Comparison of ENCODE assay signal across 25 mouse cellular contexts in the genomic region with DNA sequence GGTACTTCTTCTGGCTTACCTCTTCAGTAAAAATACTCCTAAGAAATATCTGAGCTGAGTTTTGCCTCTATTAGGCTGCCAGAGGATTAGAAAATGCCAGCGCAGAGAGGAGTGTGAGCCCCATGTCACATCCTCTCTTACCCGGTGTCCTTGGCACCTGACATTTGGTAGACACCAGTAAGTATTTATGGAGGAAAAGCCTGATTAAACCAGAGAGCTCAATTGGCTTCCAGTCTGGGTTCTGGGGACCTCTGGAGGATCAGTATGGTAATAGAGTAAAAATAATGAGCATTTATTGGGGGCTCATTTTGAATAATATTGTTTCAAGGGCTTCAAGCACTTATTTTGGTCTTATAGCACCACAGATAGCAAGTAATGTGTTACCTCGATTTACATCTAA. TPM values are rescaled to one million over a fixed set of nuclear protein-coding genes. Genes with fewer than 3 reads are reported as not detected.
A peak's percentile ranks its signal among the peaks of the same experiment; 100 is the strongest.
DNase-seq lines count a peak whose midpoint lies in the region; ATAC-seq and TF ChIP-seq lines count a peak whose summit lies in the region.
"Had no signal": no experiment of that assay in that cellular context is flagged by ENCODE, and none has a peak within 500 bp of the region (broad histone marks: within the 10 kb centered on the region; RNA-seq: fewer than 3 reads in every experiment).

No protein-coding gene starts in this region.

- intact Hi-C loops in gastrocnemius, adult 2 months (cut with DNase I): loop anchor here (5.0 kb wide), 1 partner anchor 208 kb away; no protein-coding TSS in a partner anchor
- intact Hi-C loops in gastrocnemius, postnatal 14 days (cut with DNase I; ENCODE audit: low total_unique reads): no loop called here
- intact Hi-C loops in left cerebral cortex, postnatal 36 days (cut with DNase I): loop anchor here (5.0 kb wide), 1 partner anchor 208 kb away; no protein-coding TSS in a partner anchor

- DNase-seq in gastrocnemius, adult 2 months: no peak
- no peak for DNase-seq in gastrocnemius, postnatal 14 days
- peak; percentile 22 for DNase-seq in NIH3T3 (ENCODE audit: low read depth)
- peak; percentile 36 for DNase-seq in adipocyte (ENCODE audit: low spot score)
- DNase-seq in left cerebral cortex, postnatal 36 days (ENCODE audit: low spot score in 2 of 2): no peak
- DNase-seq: cerebellum, postnatal 36 days; kidney, postnatal 10 days; lung, adult 18-20 months; lung, postnatal 4 days; right cerebral cortex, postnatal 14 days; thymus, postnatal 14 days had no signal

- H3K9me3 ChIP-seq in intestine, postnatal 0 days (ENCODE audit: control insufficient read depth): no peaks in the 10 kb centered on the region
- H3K9me3 ChIP-seq in intestine, embryonic 16.5 days (ENCODE audit: control insufficient read depth, low read length): no peaks in the 10 kb centered on the region
- H3K9me3 ChIP-seq: embryonic facial prominence, embryonic 10.5 days; forebrain, embryonic 15.5 days; hindbrain, embryonic 13.5 days; intestine, embryonic 15.5 days; limb, embryonic 15.5 days; midbrain, embryonic 10.5 days; neural tube, embryonic 13.5 days had no signal

- peak; percentile 46 for TF ChIP-seq CTCF in gastrocnemius, adult 2 months (IDR thresholded peaks at IDR 0.05)
- TF ChIP-seq CTCF in intestine, postnatal 0 days (IDR thresholded peaks at IDR 0.05; ENCODE audit: low read depth): peak; percentile 31; the same call in 1 of the 2 replicates

- H3K9ac ChIP-seq in intestine, postnatal 0 days (ENCODE audit: low read depth, low read length): no peak overlapping the region
- no peak overlapping the region for H3K9ac ChIP-seq in intestine, embryonic 16.5 days (ENCODE audit: low read depth, low read length)
- H3K9ac ChIP-seq: forebrain, embryonic 15.5 days; hindbrain, embryonic 13.5 days; intestine, embryonic 15.5 days; limb, embryonic 15.5 days; neural tube, embryonic 13.5 days had no signal

- no peak overlapping the region for H3K4me3 ChIP-seq in gastrocnemius, adult 2 months
- no peak overlapping the region for H3K4me3 ChIP-seq in intestine, postnatal 0 days (ENCODE audit: low read depth, low read length)
- H3K4me3 ChIP-seq in intestine, embryonic 16.5 days (ENCODE audit: low read length): no peak overlapping the region
- H3K4me3 ChIP-seq: embryonic facial prominence, embryonic 10.5 days; erythroblast, embryonic 14.5 days; forebrain, embryonic 15.5 days; hindbrain, embryonic 13.5 days; intestine, embryonic 15.5 days; limb, embryonic 15.5 days; midbrain, embryonic 10.5 days; neural tube, embryonic 13.5 days had no signal

- H3K27me3 ChIP-seq in intestine, postnatal 0 days (replicated peaks; ENCODE audit: control insufficient read depth, insufficient read depth, low read length): no peaks in the 10 kb centered on the region
- no peaks in the 10 kb centered on the region for H3K27me3 ChIP-seq in intestine, embryonic 16.5 days (replicated peaks; ENCODE audit: control insufficient read depth, insufficient read depth, low read length)
- H3K27me3 ChIP-seq: forebrain, embryonic 15.5 days; hindbrain, embryonic 13.5 days; intestine, embryonic 15.5 days; limb, embryonic 15.5 days; neural tube, embryonic 13.5 days had no signal

- H3K36me3 ChIP-seq in intestine, postnatal 0 days (ENCODE audit: control insufficient read depth, insufficient read depth): no peaks in the 10 kb centered on the region
- no peaks in the 10 kb centered on the region for H3K36me3 ChIP-seq in intestine, embryonic 16.5 days (ENCODE audit: control insufficient read depth, insufficient read depth, low read length)
- H3K36me3 ChIP-seq: embryonic facial prominence, embryonic 10.5 days; forebrain, embryonic 15.5 days; hindbrain, embryonic 13.5 days; intestine, embryonic 15.5 days; limb, embryonic 15.5 days; midbrain, embryonic 10.5 days; neural tube, embryonic 13.5 days had no signal

- 80% methylated on average over 3 of the region's 3 CpGs for WGBS in intestine, postnatal 0 days
- 75% methylated on average over 3 of the region's 3 CpGs for WGBS in intestine, embryonic 16.5 days

- no peak for ATAC-seq in intestine, postnatal 0 days
- no peak for ATAC-seq in intestine, embryonic 16.5 days
- ATAC-seq: forebrain, embryonic 15.5 days; intestine, embryonic 15.5 days had no signal

- no peaks in the 10 kb centered on the region for H3K4me1 ChIP-seq in intestine, postnatal 0 days (replicated peaks; ENCODE audit: control insufficient read depth, insufficient read depth, low read length)
- no peaks in the 10 kb centered on the region for H3K4me1 ChIP-seq in intestine, embryonic 16.5 days (ENCODE audit: control insufficient read depth, insufficient read depth, low read length)
- H3K4me1 ChIP-seq: embryonic facial prominence, embryonic 10.5 days; forebrain, embryonic 15.5 days; hindbrain, embryonic 13.5 days; intestine, embryonic 15.5 days; limb, embryonic 15.5 days; midbrain, embryonic 10.5 days; neural tube, embryonic 13.5 days had no signal

- no peak overlapping the region for H3K27ac ChIP-seq in gastrocnemius, adult 2 months
- no peak overlapping the region for H3K27ac ChIP-seq in intestine, postnatal 0 days (ENCODE audit: low read depth, low read length)
- H3K27ac ChIP-seq in intestine, embryonic 16.5 days (ENCODE audit: low read length): no peak overlapping the region
- H3K27ac ChIP-seq: embryonic facial prominence, embryonic 10.5 days; forebrain, embryonic 15.5 days; hindbrain, embryonic 13.5 days; intestine, embryonic 15.5 days; limb, embryonic 15.5 days; midbrain, embryonic 10.5 days; neural tube, embryonic 13.5 days had no signal

- H3K4me2 ChIP-seq in intestine, postnatal 0 days (replicated peaks; ENCODE audit: low read depth): no peak overlapping the region
- no peak overlapping the region for H3K4me2 ChIP-seq in intestine, embryonic 16.5 days (ENCODE audit: low read depth, low read length)
- H3K4me2 ChIP-seq: forebrain, embryonic 15.5 days; hindbrain, embryonic 13.5 days; intestine, embryonic 15.5 days; limb, embryonic 15.5 days; neural tube, embryonic 13.5 days had no signal

RNA-seq across cellular contexts. Expression of a gene that starts 39.6 kb away (rescaled TPM):
- under 1 TPM; 0.13 to 0.14 TPM for total RNA-seq in gastrocnemius, adult 2 months (2021)
- not detected for total RNA-seq in gastrocnemius, postnatal 14 days (2021)
- not detected in 2 replicates for polyA plus RNA-seq in intestine, postnatal 0 days (2015; fragmentation: Nextera tagmentation; extraction: Ambion mirVana)
- not detected in 2 replicates for polyA plus RNA-seq in intestine, embryonic 16.5 days (2015; fragmentation: Nextera tagmentation; extraction: Ambion mirVana)
- total RNA-seq in left cerebral cortex, postnatal 36 days (2021): under 1 TPM; 0.07 to 0.15 TPM
- total RNA-seq: ES-E14 had no signal
- polyA plus RNA-seq: embryonic facial prominence, embryonic 10.5 days; heart, embryonic 14.5 days; intestine, embryonic 15.5 days; limb, embryonic 15.5 days; midbrain, embryonic 10.5 days; neural tube, embryonic 13.5 days; spleen, adult 2 months; stomach, embryonic 16.5 days had no signal

RNA-seq across cellular contexts. Expression of a gene that starts 46.7 kb away (rescaled TPM):
- total RNA-seq in gastrocnemius, adult 2 months (2021): 10 to 100 TPM in 1 of 2 experiments, 1 to 10 TPM in 1; 9.7 to 11.4 TPM
- total RNA-seq in gastrocnemius, postnatal 14 days (2021): 1 to 10 TPM; 8.1 to 8.2 TPM
- polyA plus RNA-seq in intestine, postnatal 0 days (2015; fragmentation: Nextera tagmentation; extraction: Ambion mirVana): 21.6 and 22.9 TPM in 2 replicates
- 25.3 and 28.1 TPM in 2 replicates for polyA plus RNA-seq in intestine, embryonic 16.5 days (2015; fragmentation: Nextera tagmentation; extraction: Ambion mirVana)
- 10 to 100 TPM; 13.4 to 14.0 TPM for total RNA-seq in left cerebral cortex, postnatal 36 days (2021)
- polyA plus RNA-seq: erythroblast, embryonic 14.5 days had no signal

Comparison
In these comparisons a context has a peak if more than half of its experiments do, and no peak if none do; other contexts are left out.
1. DNase-seq: peak in NIH3T3 (single experiment) and adipocyte (single experiment); none in gastrocnemius, adult 2 months (single experiment), gastrocnemius, postnatal 14 days (single experiment) and left cerebral cortex, postnatal 36 days (0 of 2).